Mouse (Mus musculus) MEL (cell line): Measurements from ENCODE around the gene Med13l. TPM values are rescaled to one million over a fixed set of nuclear protein-coding genes. Genes with fewer than 3 reads are reported as not detected.
A peak's percentile ranks its signal among the peaks of the same experiment; 100 is the strongest.

ENCODE experiments used
- DNase-seq: peaks from one replicate; pipeline ENCODE4 v3.0.0; 2011; ENCODE audit warnings: low read depth, low spot score
- H3K27ac ChIP-seq: 2 replicates; pipeline ENCODE4 v1.5.1; 2012; ENCODE audit warnings: low read depth, mild to moderate bottlenecking, control low read depth, low read length, moderate library complexity; ENCODE audit not compliant: control insufficient read depth
- H3K27me3 ChIP-seq, 2 experiments: fragments of 150-350 bp in 1 of 2; sonication (generic) in 1 of 2; 2 replicates each; pipeline ENCODE4 v1.6.1; 2012; ENCODE audit warnings: low read length in 2 of 2, mild to moderate bottlenecking in 2 of 2, improper control_type of control experiment in 1 of 2, moderate library complexity in 1 of 2; ENCODE audit not compliant: insufficient read depth in 2 of 2, control insufficient read depth in 1 of 2
- H3K36me3 ChIP-seq, 2 experiments: 2 replicates each; pipeline ENCODE4 v1.6.1; 2012 to 2014; ENCODE audit warnings: low read length in 2 of 2, improper control_type of control experiment in 1 of 2, inconsistent platforms in 1 of 2, mild to moderate bottlenecking in 1 of 2; ENCODE audit not compliant: insufficient read depth in 2 of 2, control insufficient read depth in 1 of 2
- H3K4me1 ChIP-seq, 2 experiments: fragments of 150-350 bp in 1 of 2; sonication (generic) in 1 of 2; 2 replicates each; pipeline ENCODE4 v1.6.1; 2012; ENCODE audit warnings: low read length in 2 of 2, improper control_type of control experiment in 1 of 2, mild to moderate bottlenecking in 1 of 2; ENCODE audit not compliant: insufficient read depth in 2 of 2, control insufficient read depth in 1 of 2
- H3K4me3 ChIP-seq, 2 experiments: fragments of 150-350 bp in 1 of 2; sonication (generic) in 1 of 2; 2 replicates each; pipeline ENCODE4 v1.5.1; 2012; ENCODE audit warnings: low read depth in 2 of 2, low read length in 2 of 2, mild to moderate bottlenecking in 2 of 2, moderate library complexity in 2 of 2, control low read depth in 1 of 2, improper control_type of control experiment in 1 of 2; ENCODE audit not compliant: control insufficient read depth in 1 of 2, insufficient read depth in 1 of 2
- H3K79me2 ChIP-seq: 2 replicates; pipeline ENCODE4 v1.6.1; 2012; ENCODE audit warnings: mild to moderate bottlenecking, low read length, moderate library complexity; ENCODE audit not compliant: control insufficient read depth, poor library complexity, insufficient read depth
- H3K9ac ChIP-seq: 2 replicates; pipeline ENCODE4 v1.6.1; 2012; ENCODE audit warnings: low read depth, mild to moderate bottlenecking, control low read depth, low read length, moderate library complexity; ENCODE audit not compliant: control insufficient read depth, poor library complexity, severe bottlenecking
- H3K9me3 ChIP-seq: fragments of 150-350 bp; sonication (generic); replicated peaks from 2 replicates; pipeline ENCODE4 v1.6.1; 2012; ENCODE audit warnings: mild to moderate bottlenecking, low read length, improper control_type of control experiment, moderate library complexity; ENCODE audit not compliant: insufficient read depth
- EP300 ChIP-seq, 2 experiments: IDR thresholded peaks; 2 replicates each; pipeline ENCODE4 v1.6.1; 2011; ENCODE audit warnings: improper control_type of control experiment in 2 of 2, low read length in 2 of 2, low read depth in 1 of 2, mild to moderate bottlenecking in 1 of 2
- ETS1 ChIP-seq: IDR thresholded peaks from 2 replicates; pipeline ENCODE4 v1.6.1; 2012; ENCODE audit warnings: low read depth, mild to moderate bottlenecking, inconsistent platforms, low read length, improper control_type of control experiment, moderate library complexity
- HCFC1 ChIP-seq: IDR thresholded peaks from 2 replicates; pipeline ENCODE4 v1.6.1; 2012; ENCODE audit warnings: low read depth, mild to moderate bottlenecking, inconsistent platforms, low read length, improper control_type of control experiment, moderate library complexity
- MAX ChIP-seq: IDR thresholded peaks from 2 replicates; pipeline ENCODE4 v1.6.1; 2011; ENCODE audit warnings: low read length, improper control_type of control experiment
- MEF2A ChIP-seq: IDR thresholded peaks from 2 replicates; pipeline ENCODE4 v1.6.1; 2014; ENCODE audit warnings: low read depth, mild to moderate bottlenecking, inconsistent platforms, low read length, improper control_type of control experiment; ENCODE audit not compliant: poor library complexity, insufficient replicate concordance, severe bottlenecking; ENCODE audit errors: extremely low read depth
- MXI1 ChIP-seq: IDR thresholded peaks from 2 replicates; pipeline ENCODE4 v1.6.1; 2011; ENCODE audit warnings: mild to moderate bottlenecking, low read depth, low read length, improper control_type of control experiment
- MYB ChIP-seq: IDR thresholded peaks from 2 replicates; pipeline ENCODE4 v1.6.1; 2011; ENCODE audit warnings: mild to moderate bottlenecking, low read depth, low read length, improper control_type of control experiment
- NELFE ChIP-seq: IDR thresholded peaks from 2 replicates; pipeline ENCODE4 v1.6.1; 2011; ENCODE audit warnings: low read depth, low read length, improper control_type of control experiment
- RCOR1 ChIP-seq: IDR thresholded peaks from 2 replicates; pipeline ENCODE4 v1.6.1; 2012; ENCODE audit warnings: low read depth, mild to moderate bottlenecking, inconsistent platforms, low read length, improper control_type of control experiment
- SIN3A ChIP-seq: IDR thresholded peaks from 2 replicates; pipeline ENCODE4 v1.6.1; 2012; ENCODE audit warnings: low read length, improper control_type of control experiment, inconsistent platforms
- UBTF ChIP-seq: IDR thresholded peaks from 2 replicates; pipeline ENCODE4 v1.6.1; 2012; ENCODE audit warnings: low read depth, mild to moderate bottlenecking, inconsistent platforms, low read length, improper control_type of control experiment, moderate library complexity, borderline replicate concordance; ENCODE audit not compliant: insufficient read depth
- ZNF384 ChIP-seq: IDR thresholded peaks from 2 replicates; pipeline ENCODE4 v1.6.1; 2012; ENCODE audit warnings: low read depth, mild to moderate bottlenecking, inconsistent platforms, low read length, improper control_type of control experiment
- polyA plus RNA-seq, 2 experiments: library from polyadenylated mRNA; stranded (reverse) in 1 of 2; unstranded in 1 of 2; fragments of >175 nt in 1 of 2; fragments of >200 nt in 1 of 2; gene quantifications; 2 replicates each; pipeline versions ENCODE4 v1.2.1 to v1.2.4; 2012; ENCODE audit warnings: low replicate concordance in 2 of 2, low read depth in 1 of 2; ENCODE audit not compliant: insufficient read length in 2 of 2, insufficient read depth in 1 of 2, missing spikeins in 1 of 2
- total RNA-seq: library from RNA; depleted of rRNA; stranded (reverse); fragments of 300-350 nt; gene quantifications from 2 replicates; pipeline ENCODE4 v1.2.3, GENCODE M21; 2012

Med13l gene
- total and polyA plus RNA-seq, 3 experiments, result 13.4 to 16.1 TPM; not detected in 1

DNA sequence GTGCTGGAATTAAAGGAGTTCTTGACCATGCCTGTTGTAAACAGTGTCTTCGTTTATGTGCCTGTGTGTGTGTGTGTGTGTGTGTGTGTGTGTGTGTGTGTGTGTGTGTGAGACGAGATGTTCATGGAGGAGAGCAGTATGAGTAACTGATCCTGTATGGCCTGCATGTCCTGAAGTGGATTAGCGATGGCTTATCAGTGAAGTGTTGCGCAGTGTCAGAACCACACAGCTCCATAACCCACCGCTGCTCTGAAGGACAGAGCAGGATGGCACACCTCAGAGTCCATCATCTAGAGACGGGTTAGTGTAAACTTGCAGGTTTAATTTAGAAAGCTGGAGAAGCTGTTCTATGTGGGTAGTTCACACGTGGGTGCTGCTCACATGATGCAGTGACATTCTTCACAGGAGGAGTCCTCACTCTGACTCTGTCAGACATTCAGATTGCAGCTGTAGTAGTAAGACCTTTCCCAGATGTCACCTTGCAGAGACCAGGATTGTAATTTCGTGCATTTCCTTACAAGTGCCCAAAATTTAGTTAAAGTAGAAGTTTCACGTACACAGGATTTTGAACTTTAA is 78.1 kb downstream of the Med13l start (continued):
- TF ChIP-seq UBTF (no peak), NELFE (no peak)

DNA sequence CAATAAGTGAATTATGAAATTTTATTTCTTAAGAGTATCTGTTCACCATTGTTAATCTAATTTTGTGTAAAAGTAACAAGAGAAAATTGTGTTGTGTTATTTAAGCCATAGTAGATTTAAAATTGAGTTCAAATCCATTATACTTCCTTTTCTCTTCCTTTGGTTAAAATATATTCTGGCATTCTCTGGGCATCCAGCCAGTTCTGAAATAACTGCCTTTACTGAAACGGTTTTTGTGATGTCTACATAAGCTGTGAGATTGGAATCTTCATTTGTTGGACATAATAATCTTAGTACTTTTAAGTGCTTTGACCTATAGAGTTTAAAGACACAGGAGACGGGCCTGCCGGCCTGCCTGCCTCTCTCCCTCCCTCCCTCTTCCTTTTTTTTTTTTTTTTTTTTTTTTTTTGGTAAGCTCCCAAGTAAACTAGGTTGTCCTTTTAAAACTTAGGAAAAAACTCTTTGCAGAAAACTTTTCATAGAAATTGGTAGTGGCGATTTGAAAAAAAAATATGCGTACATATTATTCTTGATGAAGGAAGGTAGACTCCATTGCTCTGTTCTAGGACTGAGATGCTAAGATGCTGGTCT is 78.7 kb downstream of the Med13l start:
- Histone ChIP-seq H3K9ac (no peak overlapping the region), H3K4me1 (peaks cover 29 to 36% of the 10 kb centered on the region in 2 experiments), H3K79me2 (peaks cover 35% of the 10 kb centered on the region), H3K36me3 (peaks cover 0 to 40% of the 10 kb centered on the region in 2 experiments; a peak in 2 of 4 replicates), H3K27me3 (no peaks in the 10 kb centered on the region), H3K9me3 (no peaks in the 10 kb centered on the region), H3K27ac (peak overlapping the region; percentile 37; the same call in 1 of the 2 replicates), H3K4me3 (no peak overlapping the region)
- DNase-seq, result peak; percentile 53
- TF ChIP-seq ETS1 (peak; percentile 38; the same call in 1 of the 2 replicates), MXI1 (no peak), MYB (peak; percentile 62; the same call in 1 of the 2 replicates), HCFC1 (no peak), MAX (no peak), EP300 (IDR thresholded peaks at IDR 0.05; ENCODE audit: low read depth in 1 of 2, low read length in 2 of 2) (peak; percentile 48 to 60), SIN3A (peak; percentile 45), ZNF384 (peak; percentile 91), UBTF (no peak)

- H3K36me3 ChIP-seq, result peaks cover 0 to 34% of the 10 kb centered on the region in 2 experiments; a peak in 2 of 4 replicates
- peaks cover 20 to 30% of the 10 kb centered on the region in 2 experiments for H3K4me1 ChIP-seq
- no peaks in the 10 kb centered on the region for H3K27me3 ChIP-seq
- TF ChIP-seq RCOR1 (no peak), MEF2A (no peak)
- no peaks in the 10 kb centered on the region for H3K9me3 ChIP-seq
- no peak overlapping the region for H3K9ac ChIP-seq
- H3K4me3 ChIP-seq, result no peak overlapping the region
- DNase-seq, result no peak
- peaks cover 36% of the 10 kb centered on the region for H3K79me2 ChIP-seq
- no peak overlapping the region for H3K27ac ChIP-seq
Observed at GRCm38 (mm10) chr5:118644041-118644440, 83.6 kb downstream of the Med13l start.
